Mouse (Mus musculus): ENCODE measurements at regions not wholly inside any gene's neighbourhood (a gene's known extent, or its start where the extent isn't known, plus 50 kb on each side); places are given as distances from the start of the nearest gene placed in this dataset.

DNA sequence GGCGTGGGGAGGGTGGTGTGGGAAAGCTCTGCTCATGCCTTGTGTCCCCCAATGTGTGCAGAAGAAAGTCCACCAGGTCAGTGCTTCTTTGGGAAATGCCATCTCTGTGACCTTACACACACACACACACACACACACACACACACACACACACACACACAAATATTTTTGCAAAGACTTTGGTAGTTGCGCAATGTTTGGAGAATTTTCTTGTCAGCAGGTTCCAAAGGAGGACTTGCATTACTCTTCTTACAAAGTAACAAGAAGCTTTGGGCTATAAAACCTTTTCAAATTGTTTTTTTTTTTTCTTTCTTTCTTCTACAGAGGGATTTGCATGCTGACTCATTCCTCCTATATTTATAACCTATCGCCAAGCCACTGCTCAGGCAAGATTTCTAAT lies 59.1 kb upstream of the Npvf start:
- DNase-seq = no peak

- no peak for DNase-seq
Observed at GRCm38 (mm10) chr6:50718631-50719030, 64.4 kb upstream of the Npvf start.

- no peak for DNase-seq
Observed at GRCm38 (mm10) chr6:50720346-50720745, 66.1 kb upstream of the Npvf start.

- no peak for DNase-seq
Observed at GRCm38 (mm10) chr6:50725640-50726039, 71.4 kb upstream of the Npvf start.

- DNase-seq = no peak
Observed at GRCm38 (mm10) chr6:50726166-50726591, 71.9 kb upstream of the Npvf start.

- DNase-seq = no peak
Observed at GRCm38 (mm10) chr6:50730744-50731718, 76.8 kb upstream of the Npvf start.

DNA sequence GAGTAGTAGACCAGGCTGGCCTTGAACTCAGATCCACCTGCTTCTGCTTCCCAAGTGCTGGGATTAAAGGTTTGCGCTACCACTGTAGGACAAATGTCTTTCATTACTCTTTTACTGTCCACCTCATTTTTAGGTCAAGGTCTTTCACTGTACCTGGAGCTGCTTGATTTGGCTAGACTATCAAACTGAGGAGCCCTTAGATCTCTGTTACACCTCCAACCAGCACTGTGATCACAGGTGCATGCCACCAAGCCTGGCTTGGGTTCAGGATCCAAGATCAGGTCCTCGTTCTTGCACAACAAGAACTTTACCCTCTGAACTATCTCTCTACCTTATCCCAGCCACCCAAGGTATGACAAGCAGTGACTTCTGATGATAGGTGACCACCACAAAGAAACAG lies 80.5 kb upstream of the Npvf start:
- DNase-seq = no peak

DNA sequence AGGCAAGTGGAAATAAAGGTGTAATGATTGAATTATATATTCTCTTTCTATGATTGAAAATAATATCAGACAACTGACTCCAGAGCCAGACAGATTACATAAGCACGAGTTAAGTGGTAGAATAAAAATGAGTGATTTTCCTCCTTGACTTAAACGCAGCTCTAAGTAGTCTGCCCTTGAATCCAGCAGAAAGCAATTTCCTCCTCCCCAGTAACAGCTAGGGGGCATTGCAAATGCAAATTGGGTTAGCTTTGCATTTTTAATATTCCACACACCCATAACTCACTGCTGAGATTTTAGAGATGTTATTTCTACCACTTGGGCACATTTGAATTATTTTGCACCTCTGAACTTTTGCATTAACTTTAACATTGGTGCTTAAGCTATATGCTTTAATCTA lies 81.6 kb upstream of the Npvf start:
- no peak for DNase-seq

- no peak for DNase-seq
Observed at GRCm38 (mm10) chr6:50742009-50742408, 87.8 kb upstream of the Npvf start.

DNA sequence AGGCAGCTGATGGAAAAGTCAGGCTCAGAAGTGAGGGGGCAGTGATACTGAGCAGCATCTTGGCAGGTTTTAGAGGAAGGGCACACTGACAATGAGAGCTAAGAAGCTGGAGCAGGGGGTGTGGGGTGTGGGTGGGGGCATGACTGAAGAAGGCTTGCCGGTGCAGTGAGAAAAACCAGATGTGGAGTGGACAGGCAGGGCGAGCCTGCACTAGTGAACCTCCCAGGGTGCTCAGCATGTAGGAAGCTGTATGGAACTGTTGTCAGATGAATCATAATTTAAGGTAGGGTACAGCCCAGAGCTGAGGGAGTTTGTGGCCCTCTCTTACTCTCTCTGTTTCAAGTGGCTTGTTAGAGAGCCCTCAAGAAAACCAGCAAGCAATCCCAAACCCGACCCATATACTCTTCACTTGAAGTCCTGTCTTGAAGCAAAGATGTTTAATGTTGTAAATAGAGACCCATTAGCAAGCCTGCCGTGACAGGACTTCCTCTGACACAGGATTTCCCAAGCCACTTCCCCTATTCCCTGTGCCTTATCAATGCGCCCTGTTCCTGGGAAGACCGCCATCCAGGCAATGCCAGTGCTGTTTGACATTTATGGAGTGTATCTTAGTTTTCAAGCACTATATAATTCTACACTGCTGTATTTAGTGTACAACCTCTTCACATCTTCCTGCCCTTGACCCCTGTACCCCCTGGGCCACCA lies 90.4 kb upstream of the Npvf start:
- DNase-seq = no peak

- DNase-seq = no peak
Observed at GRCm38 (mm10) chr6:50753151-50753550, 98.9 kb upstream of the Npvf start.

DNA sequence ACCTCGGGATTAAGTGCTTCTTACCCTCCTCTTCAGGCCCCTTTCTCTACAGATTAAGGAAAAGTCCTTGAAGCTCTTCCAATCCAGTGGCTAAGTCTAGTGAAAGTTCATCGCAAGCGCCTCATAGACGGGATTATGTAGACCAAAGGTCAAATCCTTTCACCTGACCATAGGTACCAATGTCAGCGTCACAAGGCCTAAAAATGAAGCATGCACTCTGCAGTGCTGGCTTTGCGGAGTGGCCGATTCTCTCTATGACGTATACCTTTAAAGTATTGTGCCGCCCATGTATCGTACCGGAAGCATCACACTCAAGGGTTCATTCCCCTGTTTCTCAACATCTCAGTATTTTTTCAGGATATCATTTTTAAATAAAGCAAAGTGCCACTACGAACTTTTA lies 100.5 kb upstream of the Npvf start:
- DNase-seq = no peak

DNA sequence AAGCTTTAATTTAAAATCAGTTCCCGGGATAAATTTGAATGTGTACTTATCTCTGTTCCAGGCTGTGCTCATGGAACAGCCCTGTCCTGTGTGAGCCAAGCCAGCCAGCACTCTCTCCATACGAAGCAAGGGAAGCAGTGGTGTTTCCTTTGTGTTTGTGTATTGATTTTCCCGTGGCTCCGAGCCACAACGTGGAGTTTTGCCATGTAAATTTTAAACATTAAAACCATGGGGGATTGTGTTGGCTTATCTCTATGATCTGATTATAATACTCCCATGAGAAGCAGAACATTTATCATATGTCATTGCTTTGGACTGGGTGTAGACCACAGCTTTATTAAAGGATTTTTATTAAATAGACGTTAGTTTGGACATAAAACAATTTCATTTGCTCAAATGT lies 106.1 kb upstream of the Npvf start:
- DNase-seq = no peak

DNA sequence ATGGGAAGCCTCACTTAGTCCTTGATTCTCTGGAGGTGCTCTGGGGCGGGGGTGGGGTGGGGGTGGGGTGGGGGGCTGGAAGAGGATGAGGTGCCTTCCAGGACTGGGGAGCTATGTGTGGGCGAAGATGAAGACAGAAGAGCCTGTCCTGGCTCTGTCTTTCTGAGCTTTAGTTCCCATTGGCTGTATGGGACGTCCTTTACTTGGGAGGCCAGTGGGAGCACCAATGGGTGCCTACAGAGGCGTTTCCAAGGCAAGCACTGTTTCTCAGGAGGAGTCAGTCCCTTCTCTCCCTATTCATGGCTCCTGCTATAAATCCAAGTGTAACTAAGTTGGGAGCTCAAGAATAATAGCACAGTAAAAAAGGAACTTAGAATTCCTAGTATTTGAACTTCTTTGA lies 108.9 kb upstream of the Npvf start:
- DNase-seq = peak; percentile 45

GRCm38 (mm10) chr6:50766442-50766915 lies 112.2 kb upstream of the Npvf start:
- DNase-seq = no peak

DNA sequence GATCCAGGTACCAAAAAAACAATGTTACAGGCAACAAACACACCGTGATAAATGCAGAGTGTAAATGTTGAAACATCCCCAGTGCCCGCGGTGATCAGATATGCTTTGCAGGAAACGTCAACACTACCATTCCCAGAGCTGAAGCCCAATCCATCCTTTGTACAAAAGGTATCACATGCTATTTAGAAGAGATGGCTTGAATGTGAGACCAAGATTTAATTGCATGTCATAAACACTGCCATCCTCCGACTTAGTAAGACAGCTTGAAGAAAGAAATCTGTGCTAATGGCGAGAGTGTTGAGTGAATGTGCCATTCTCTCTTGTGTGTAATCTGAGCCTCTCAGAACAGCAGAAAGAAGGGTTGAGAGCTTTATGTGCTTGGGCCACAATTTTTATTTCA lies 112.9 kb upstream of the Npvf start:
- DNase-seq = no peak

GRCm38 (mm10) chr6:50767827-50768226 lies 113.6 kb upstream of the Npvf start:
- DNase-seq = no peak

GRCm38 (mm10) chr6:50769101-50769500 lies 114.9 kb upstream of the Npvf start:
- no peak for DNase-seq

DNA sequence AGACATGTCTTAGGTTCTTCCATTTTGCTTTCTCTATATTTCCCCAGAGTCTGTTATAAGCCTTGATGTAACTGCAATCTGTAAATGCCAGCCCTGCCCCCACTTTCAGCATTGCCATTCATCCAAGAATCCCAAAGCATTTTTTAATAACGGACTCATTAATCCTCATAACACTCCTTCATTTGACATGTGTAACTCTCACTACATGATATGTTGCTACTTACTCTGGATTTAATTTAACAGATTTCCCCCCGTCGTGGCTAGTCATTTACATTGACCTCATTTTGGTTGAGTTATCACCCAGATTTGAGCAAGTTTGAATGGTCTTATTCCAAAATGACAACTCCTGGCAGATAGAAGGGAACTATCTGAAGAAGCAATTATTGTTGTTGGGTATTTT lies 116.2 kb upstream of the Npvf start:
- DNase-seq = no peak

GRCm38 (mm10) chr6:50775637-50776036 lies 121.4 kb upstream of the Npvf start:
- no peak for DNase-seq

GRCm38 (mm10) chr6:50776236-50776832 lies 122.1 kb upstream of the Npvf start:
- DNase-seq = no peak

DNA sequence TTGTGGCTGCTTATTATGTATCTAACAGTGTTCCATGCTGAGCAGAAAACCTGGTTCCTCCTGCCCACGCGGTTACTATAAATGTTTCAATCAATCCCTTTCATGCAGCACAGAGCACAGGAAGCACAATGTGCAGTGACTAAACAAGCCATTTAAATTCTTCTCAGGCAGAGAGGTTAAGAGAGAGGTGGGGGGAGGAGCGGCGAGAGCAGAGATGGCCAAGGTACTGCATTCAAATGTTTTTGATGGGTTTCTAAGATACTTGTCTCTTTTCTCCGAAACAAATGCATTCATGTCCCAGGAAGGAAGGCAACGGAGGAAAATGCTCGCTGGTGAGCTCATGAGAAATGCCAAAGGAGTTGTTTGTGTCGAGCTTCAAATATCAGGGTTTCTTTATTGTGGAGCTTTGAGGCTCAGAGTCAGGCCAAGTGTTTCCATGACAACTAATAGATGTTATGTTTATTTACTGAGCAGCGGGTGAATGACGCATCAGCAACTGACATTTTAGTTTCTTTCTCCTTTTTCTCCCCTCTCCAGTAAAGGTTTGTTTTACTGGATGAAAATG lies 122.8 kb upstream of the Npvf start:
- DNase-seq = peak; percentile 7 to 22

- DNase-seq = no peak
Observed at GRCm38 (mm10) chr6:50777827-50778226, 123.6 kb upstream of the Npvf start.

Data from cerebellum, postnatal 36 days (tissue).